Mouse (Mus musculus) gastrocnemius, adult 8-10 months (tissue): Measurements from ENCODE around the gene Mef2b. TPM values are rescaled to one million over a fixed set of nuclear protein-coding genes. Genes with fewer than 3 reads are reported as not detected.
A peak's percentile ranks its signal among the peaks of the same experiment; 100 is the strongest.
"Not testable (repeated sequence)": the region's sequence is repeated elsewhere in the genome, so short reads cannot be mapped to it uniquely, and the experiment has no call there.

ENCODE experiments used
- DNase-seq, 2 experiments: peaks; one replicate each; pipeline ENCODE4 v3.0.0; 2022; ENCODE audit warnings: low spot score in 2 of 2
- total RNA-seq, 4 experiments: library from RNA; stranded (reverse); gene quantifications; 2 replicates each; pipeline ENCODE4 v1.2.4; 2022

Gene Mef2b
- total RNA-seq, 4 experiments from 2014 or later, result 0.32 to 0.36 (median 0.34) TPM; not detected in 1

GRCm38 (mm10) chr8:70179082-70179481 is 39.6 kb downstream of the Mef2b start:
- no peak for DNase-seq

GRCm38 (mm10) chr8:70181212-70181902 is 41.8 kb downstream of the Mef2b start:
- DNase-seq, result no peak

GRCm38 (mm10) chr8:70181903-70182252 is 42.4 kb downstream of the Mef2b start:
- DNase-seq, result no peak

GRCm38 (mm10) chr8:70183194-70183593 is 43.7 kb downstream of the Mef2b start:
- DNase-seq, result no peak

GRCm38 (mm10) chr8:70188707-70189106 is 49.2 kb downstream of the Mef2b start:
- DNase-seq, result no peak

GRCm38 (mm10) chr8:70193238-70193637 is 53.7 kb downstream of the Mef2b start:
- no peak for DNase-seq

GRCm38 (mm10) chr8:70194191-70194590 is 54.7 kb downstream of the Mef2b start:
- no peak for DNase-seq

- DNase-seq, result no peak
Measured at GRCm38 (mm10) chr8:70195762-70196161, 56.3 kb downstream of the Mef2b start.

- no peak for DNase-seq
Measured at GRCm38 (mm10) chr8:70197603-70198002, 58.1 kb downstream of the Mef2b start.

GRCm38 (mm10) chr8:70200098-70200681 is 60.7 kb downstream of the Mef2b start:
- DNase-seq, result no peak

GRCm38 (mm10) chr8:70201417-70201816 is 61.9 kb downstream of the Mef2b start:
- no peak for DNase-seq

GRCm38 (mm10) chr8:70203072-70203471 is 63.6 kb downstream of the Mef2b start:
- DNase-seq, result no peak

- DNase-seq, result no peak
Measured at GRCm38 (mm10) chr8:70204757-70205156, 65.2 kb downstream of the Mef2b start.

GRCm38 (mm10) chr8:70208130-70208529 is 68.6 kb downstream of the Mef2b start:
- DNase-seq, result no peak

GRCm38 (mm10) chr8:70210538-70210937 is 71.0 kb downstream of the Mef2b start:
- no peak for DNase-seq

GRCm38 (mm10) chr8:70211275-70211674 is 71.8 kb downstream of the Mef2b start:
- DNase-seq, result no peak

- DNase-seq, result peak in 1 of 2 experiments; percentile 13
Measured at GRCm38 (mm10) chr8:70211726-70212111, 72.2 kb downstream of the Mef2b start.

GRCm38 (mm10) chr8:70212112-70213055 is 72.9 kb downstream of the Mef2b start, which contains the start of gene Slc25a42:
Gene Slc25a42 (minus strand): TSS chr8:70212305.
- peak; percentile 96 to 97 for DNase-seq

- DNase-seq, result no peak
Measured at GRCm38 (mm10) chr8:70214411-70214810, 74.9 kb downstream of the Mef2b start.

- no peak for DNase-seq
Measured at GRCm38 (mm10) chr8:70215092-70215491, 75.6 kb downstream of the Mef2b start.

- not testable (repeated sequence) for DNase-seq
Measured at GRCm38 (mm10) chr8:70216161-70216560, 76.7 kb downstream of the Mef2b start.

- DNase-seq, result peak; percentile 77 to 89
Measured at GRCm38 (mm10) chr8:70216566-70216965, 77.1 kb downstream of the Mef2b start.
